ENCODE assay signal across 27 mouse cellular contexts in genomic region chr16:96488038-96488437, GRCm38 (mm10). TPM values are rescaled to one million over a fixed set of nuclear protein-coding genes. Genes with fewer than 3 reads are reported as not detected.
"Had no signal": no experiment of that assay in that cellular context is flagged by ENCODE, and none has a peak within 500 bp of the region (broad histone marks: within the 10 kb centered on the region; RNA-seq: fewer than 3 reads in every experiment).

No protein-coding gene starts in this region.

- H3K4me2 ChIP-seq: heart, embryonic 12.5 days; hindbrain, embryonic 12.5 days; hindbrain, embryonic 14.5 days; intestine, embryonic 15.5 days; limb, embryonic 12.5 days; liver, embryonic 11.5 days had no signal

- H3K9ac ChIP-seq: heart, embryonic 12.5 days; hindbrain, embryonic 12.5 days; hindbrain, embryonic 14.5 days; intestine, embryonic 15.5 days; limb, embryonic 12.5 days had no signal

- H3K9me3 ChIP-seq: heart, embryonic 10.5 days; heart, embryonic 12.5 days; hindbrain, embryonic 10.5 days; hindbrain, embryonic 12.5 days; intestine, embryonic 15.5 days; limb, embryonic 10.5 days; limb, embryonic 12.5 days had no signal

- DNase-seq: gastrocnemius, adult 2 months; gastrocnemius, postnatal 10 days; gastrocnemius, postnatal 25 days; heart, adult 18-20 months; heart, postnatal 10 days; heart, postnatal 4 days; kidney, adult 2 months; kidney, postnatal 10 days; kidney, postnatal 25 days; kidney, postnatal 4 days; liver had no signal

- H3K27ac ChIP-seq: gastrocnemius, adult 2 months; heart, embryonic 10.5 days; hindbrain, embryonic 10.5 days; hindbrain, embryonic 12.5 days; hindbrain, embryonic 14.5 days; intestine, embryonic 15.5 days; layer of hippocampus, adult 2 months; left cerebral cortex, adult 2 months; limb, embryonic 10.5 days; limb, embryonic 12.5 days had no signal

- H3K4me1 ChIP-seq: heart, embryonic 10.5 days; heart, embryonic 12.5 days; hindbrain, embryonic 12.5 days; intestine, embryonic 15.5 days; limb, embryonic 10.5 days; limb, embryonic 12.5 days had no signal

- H3K4me3 ChIP-seq: gastrocnemius, adult 2 months; heart, embryonic 10.5 days; heart, embryonic 12.5 days; hindbrain, embryonic 10.5 days; hindbrain, embryonic 12.5 days; intestine, embryonic 15.5 days; layer of hippocampus, adult 2 months; left cerebral cortex, adult 2 months; limb, embryonic 10.5 days; limb, embryonic 12.5 days had no signal

- H3K27me3 ChIP-seq: heart, embryonic 12.5 days; hindbrain, embryonic 12.5 days; intestine, embryonic 15.5 days; limb, embryonic 12.5 days had no signal

- ATAC-seq: hindbrain, embryonic 16.5 days; inflammation-experienced regulatory T-cells, adult 6 months; intestine, embryonic 15.5 days; intestine, postnatal 0 days had no signal

- H3K36me3 ChIP-seq: heart, embryonic 10.5 days; heart, embryonic 12.5 days; hindbrain, embryonic 10.5 days; hindbrain, embryonic 12.5 days; intestine, embryonic 15.5 days; limb, embryonic 10.5 days; limb, embryonic 12.5 days had no signal

RNA-seq across cellular contexts. Expression of gene Pcp4, which starts 20.6 kb away (rescaled TPM):
- polyA plus RNA-seq: inflammation-experienced regulatory T-cells, adult 6 months had no signal

RNA-seq across cellular contexts. Expression of gene Itgb2l, which starts 44.6 kb away (rescaled TPM):
- polyA plus RNA-seq: frontal cortex, adult 2 months; heart, embryonic 10.5 days; heart, embryonic 12.5 days; heart, embryonic 14.5 days; hindbrain, embryonic 10.5 days; hindbrain, embryonic 12.5 days; hindbrain, embryonic 14.5 days; inflammation-experienced regulatory T-cells, adult 6 months; kidney, adult 2 months had no signal
